Mouse (Mus musculus) v-Abl transformed pro-B cells (cell line): Measurements from ENCODE around the gene Hsd17b14.

Experiments used
- in situ Hi-C, 2 experiments: fragments of 400-800 bp; cut with MboI; formaldehyde crosslinking; loops; one replicate each; pipeline ENCODE4 v1.15.1; 2025; ENCODE audit not compliant: unreplicated experiment in 2 of 2

Gene Hsd17b14

GRCm38 (mm10) chr7:45560843-45561623 lies 6.3 kb downstream of the Hsd17b14 start:
- in situ Hi-C loops = loop anchor here (5.0 to 25.0 kb wide), 5 partner anchors 36 to 259 kb away; no protein-coding TSS in a partner anchor

- in situ Hi-C loops = loop anchor here (5.0 to 25.0 kb wide), 5 partner anchors 35 to 260 kb away; no protein-coding TSS in a partner anchor
Observed at GRCm38 (mm10) chr7:45561624-45562520, 7.2 kb downstream of the Hsd17b14 start.

GRCm38 (mm10) chr7:45564811-45565210 lies 10.1 kb downstream of the Hsd17b14 start:
- in situ Hi-C loops = loop anchor here (5.0 to 25.0 kb wide), 5 partner anchors 32 to 263 kb away; no protein-coding TSS in a partner anchor

- in situ Hi-C loops = loop anchor here in 1 of 2 experiments (25.0 kb wide), 1 partner anchor 253 kb away; no protein-coding TSS in a partner anchor
Observed at GRCm38 (mm10) chr7:45565446-45565845, 10.8 kb downstream of the Hsd17b14 start.

GRCm38 (mm10) chr7:45567112-45567779 lies 12.6 kb downstream of the Hsd17b14 start:
- in situ Hi-C loops = loop anchor here in 1 of 2 experiments (25.0 kb wide), 1 partner anchor 255 kb away; no protein-coding TSS in a partner anchor

GRCm38 (mm10) chr7:45567780-45568516 lies 13.3 kb downstream of the Hsd17b14 start:
- in situ Hi-C loops = loop anchor here in 1 of 2 experiments (25.0 kb wide), 1 partner anchor 256 kb away; no protein-coding TSS in a partner anchor

- in situ Hi-C loops = loop anchor here in 1 of 2 experiments (25.0 kb wide), 1 partner anchor 257 kb away; no protein-coding TSS in a partner anchor
Observed at GRCm38 (mm10) chr7:45568601-45569473, 14.1 kb downstream of the Hsd17b14 start.

GRCm38 (mm10) chr7:45570103-45570741 lies 15.5 kb downstream of the Hsd17b14 start, which contains the start of gene Bcat2:
TSS of gene Bcat2 (plus strand) at chr7:45570153.
- in situ Hi-C loops = loop anchor here in 1 of 2 experiments (25.0 kb wide), 1 partner anchor 258 kb away; no protein-coding TSS in a partner anchor

- in situ Hi-C loops = loop anchor here in 1 of 2 experiments (25.0 kb wide), 1 partner anchor 260 kb away; no protein-coding TSS in a partner anchor
Observed at GRCm38 (mm10) chr7:45571966-45572365, 17.3 kb downstream of the Hsd17b14 start.

- in situ Hi-C loops = loop anchor here in 1 of 2 experiments (25.0 kb wide), 1 partner anchor 262 kb away; no protein-coding TSS in a partner anchor
Observed at GRCm38 (mm10) chr7:45573954-45574353, 19.3 kb downstream of the Hsd17b14 start.

GRCm38 (mm10) chr7:45574472-45575379 lies 20.0 kb downstream of the Hsd17b14 start:
- in situ Hi-C loops = loop anchor here in 1 of 2 experiments (25.0 kb wide), 1 partner anchor 262 kb away; no protein-coding TSS in a partner anchor

- in situ Hi-C loops = no loop called here
Observed at GRCm38 (mm10) chr7:45585923-45586322, 31.2 kb downstream of the Hsd17b14 start.

- in situ Hi-C loops = no loop called here
Observed at GRCm38 (mm10) chr7:45587631-45588592, 33.2 kb downstream of the Hsd17b14 start.

GRCm38 (mm10) chr7:45589173-45589572 lies 34.5 kb downstream of the Hsd17b14 start:
- in situ Hi-C loops = no loop called here

GRCm38 (mm10) chr7:45589898-45590297 lies 35.2 kb downstream of the Hsd17b14 start:
- in situ Hi-C loops = loop anchor here in 1 of 2 experiments (5.0 to 10.0 kb wide), 2 partner anchors 33 to 95 kb away; partner anchors contain the start of gene Ntn5
